Mouse (Mus musculus) left cerebral cortex, adult 6 months (tissue): ENCODE results near the gene Gm266. TPM values are rescaled to one million over a fixed set of nuclear protein-coding genes. Genes with fewer than 3 reads are reported as not detected.

ENCODE experiments used
- long read RNA-seq, 2 experiments: library from polyadenylated mRNA; unstranded; transcript quantifications; one replicate each; pipeline ENCODE4 v2.0.0; 2019 to 2020
- polyA plus RNA-seq: library from polyadenylated mRNA; unstranded; fragments of <200 nt; fragmentation: Nextera tagmentation; gene quantifications from 2 replicates; pipeline ENCODE4 v1.2.3, GENCODE M21; 2021

Gm266 gene
- 3.4 and 3.5 TPM in 2 replicates for polyA plus RNA-seq
- long read RNA-seq, experiment 1, transcript Gm266-201 (1 exons, 1,215 nt), result major isoform, 10 of 10 reads
- long read RNA-seq, experiment 1, partial matches to known transcripts, result 0 of 10 reads
- long read RNA-seq, experiment 1, other reads (novel, unspliced or antisense), result 0 of 10 reads
- long read RNA-seq, experiment 2, partial matches to known transcripts, result 0 of 4 reads
- long read RNA-seq, experiment 2, other reads (novel, unspliced or antisense), result 0 of 4 reads

DNA sequence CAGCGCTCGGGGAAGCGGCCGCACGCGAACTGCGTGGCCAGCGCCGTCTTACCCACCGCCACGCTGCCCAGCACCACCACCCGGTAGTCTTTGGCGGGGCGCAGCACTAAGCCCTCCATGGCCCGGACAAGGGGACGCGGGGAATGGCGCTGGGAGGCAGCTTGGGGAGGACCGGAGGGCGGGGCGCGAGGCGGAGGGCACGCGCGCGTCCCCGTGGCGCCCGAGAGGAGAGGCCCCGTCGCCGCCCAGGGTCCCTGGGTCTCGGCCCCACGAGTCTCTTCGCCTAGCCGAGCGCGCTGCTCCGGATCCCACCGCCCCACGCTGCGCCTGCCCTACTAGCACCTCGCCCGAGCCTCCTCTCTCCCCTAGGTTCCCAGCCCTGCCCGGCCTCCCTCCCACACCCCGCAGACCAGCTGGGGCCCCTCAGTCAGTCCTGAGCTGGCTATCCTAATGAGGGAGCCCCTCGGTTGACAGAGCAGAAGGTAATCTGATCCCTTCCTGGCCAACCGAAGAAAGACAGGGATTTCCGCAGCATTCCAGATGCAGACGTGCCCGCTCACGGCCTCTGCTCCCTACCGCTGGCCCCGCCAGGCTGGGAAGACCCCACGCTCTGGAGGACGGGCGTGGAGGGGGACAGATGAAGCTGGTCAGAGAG, at the start of gene Gm266:
Gm266 (minus strand) TSS at position 172 of the 655 bp plus-strand sequence.

DNA sequence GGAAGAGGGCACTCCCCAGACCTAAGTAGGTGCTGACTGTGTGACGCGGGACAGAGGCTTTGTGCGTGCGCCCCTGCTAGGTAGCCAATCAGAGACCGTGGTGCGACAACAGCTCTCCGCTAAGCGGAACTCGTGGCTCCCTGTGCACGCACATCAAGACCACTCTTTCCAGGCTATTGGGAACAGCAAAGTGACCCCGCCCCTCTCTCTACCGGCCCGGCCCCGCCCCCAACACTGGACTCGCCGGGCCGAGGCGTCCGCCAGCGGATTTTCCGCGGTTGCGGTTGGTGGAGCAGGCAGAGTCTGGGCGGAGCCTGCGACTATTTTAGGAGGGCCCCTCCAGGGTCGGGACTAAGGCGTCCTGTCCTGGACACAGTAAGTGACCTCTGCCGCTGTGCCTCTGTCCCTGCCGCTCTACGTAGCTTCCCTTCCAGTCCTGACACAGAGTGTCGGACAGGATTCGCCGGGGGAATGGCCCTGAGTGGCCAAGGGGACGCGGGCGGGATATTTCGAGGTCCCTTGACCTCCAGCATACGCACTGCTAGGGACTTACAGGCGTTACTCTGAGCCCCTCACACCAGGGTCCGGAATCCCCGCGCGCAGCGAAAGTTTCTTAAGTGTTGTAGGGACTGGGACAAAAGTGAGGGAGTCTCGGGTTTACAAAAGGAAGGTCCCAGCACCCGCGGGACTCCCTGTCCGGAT, 43.2 kb downstream of the Gm266 start, which contains the start of gene Tnfaip2:
Tnfaip2 (plus strand) TSS at position 161 of the 702 bp plus-strand sequence.

Other genes starting within 250 kb of the Gm266 start
- 22.5 and 29.8 TPM in 2 replicates for gene Amn, start 214.7 kb downstream of the Gm266 start, polyA plus RNA-seq
- gene Cdc42bpb, start 108.1 kb downstream of the Gm266 start, polyA plus RNA-seq, result 25.6 and 28.3 TPM in 2 replicates
- gene Lbhd2, start 79.0 kb downstream of the Gm266 start, polyA plus RNA-seq, result 3.7 and 5.8 TPM in 2 replicates
- gene Exoc3l4, start 68.8 kb downstream of the Gm266 start, polyA plus RNA-seq, result 2.9 and 3.2 TPM in 2 replicates
- gene Tnfaip2, start 43.4 kb downstream of the Gm266 start, polyA plus RNA-seq, result 3.6 and 3.7 TPM in 2 replicates
- 364 and 515 TPM in 2 replicates for gene Eif5, start 52.2 kb upstream of the Gm266 start, polyA plus RNA-seq
- gene Mark3, start 88.7 kb upstream of the Gm266 start, polyA plus RNA-seq, result 11.8 and 14.0 TPM in 2 replicates
- gene Ckb, start 186.5 kb upstream of the Gm266 start, polyA plus RNA-seq, result 5,585 and 5,716 TPM in 2 replicates
- gene Trmt61a, start 192.3 kb upstream of the Gm266 start, polyA plus RNA-seq, result 8.6 and 15.0 TPM in 2 replicates
- gene Bag5, start 227.4 kb upstream of the Gm266 start, polyA plus RNA-seq, result 53.7 and 54.9 TPM in 2 replicates
- gene Apopt1, start 227.4 kb upstream of the Gm266 start, polyA plus RNA-seq, result 77.8 and 87.2 TPM in 2 replicates